Mouse (Mus musculus) CD4-positive naive resting alpha-beta T cell, adult 76 days (primary cell): ENCODE measurements around the gene Fitm2. TPM values are rescaled to one million over a fixed set of nuclear protein-coding genes. Genes with fewer than 3 reads are reported as not detected.

ENCODE experiments used
- total RNA-seq: library from RNA; stranded (reverse); gene quantifications from one replicate; pipeline ENCODE4 v1.2.4, GENCODE M21; 2023

The Fitm2 gene
- 3.5 TPM for total RNA-seq

DNA sequence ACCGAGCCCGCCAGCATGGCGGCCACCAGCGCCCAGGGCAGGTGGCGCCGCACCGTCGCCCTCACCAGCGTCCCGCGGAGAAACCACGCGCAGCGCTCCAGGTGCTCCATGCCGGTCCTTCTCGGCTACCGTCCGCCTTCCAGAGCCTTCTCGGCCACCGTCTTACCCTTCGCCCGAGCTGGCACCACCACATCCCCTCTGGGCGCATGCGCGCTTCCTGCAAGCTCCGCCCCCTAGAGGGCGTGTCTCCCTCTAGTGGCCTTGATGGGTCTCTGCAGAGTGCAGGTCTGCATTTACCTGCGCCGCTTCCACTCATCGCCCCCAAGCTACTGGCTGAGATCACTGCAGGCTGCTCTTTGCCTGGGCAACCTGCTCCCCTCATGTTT lies at the start of gene Fitm2:
Fitm2 (minus strand) TSS at position 164 of the 386 bp plus-strand sequence.

GRCm38 (mm10) chr2:163506300-163507004 lies 34.0 kb upstream of the Fitm2 start, which contains the start of gene Hnf4a:
Gene Hnf4a (plus strand): TSS chr2:163506808.

DNA sequence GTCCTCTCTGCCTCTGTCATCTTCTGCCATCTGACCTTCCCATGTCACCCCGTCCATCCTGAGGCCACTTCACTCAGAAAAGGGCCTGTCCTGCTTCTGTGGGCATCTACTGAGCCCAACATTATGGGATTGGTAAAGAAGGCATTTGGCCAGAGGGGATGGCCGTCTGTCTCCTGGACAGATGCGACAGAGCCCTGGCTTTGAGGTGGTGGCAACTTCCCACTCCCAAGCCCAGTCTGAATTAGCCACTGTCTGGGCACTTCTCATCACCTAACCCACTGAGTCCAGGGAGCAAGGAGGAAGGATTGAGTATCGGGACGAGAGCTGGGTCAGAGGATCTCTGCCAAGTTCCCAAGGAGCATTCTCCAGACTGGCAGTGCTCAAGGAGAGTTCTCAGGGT lies 19.6 kb upstream of the Fitm2 start, which contains the start of gene R3hdml:
R3hdml (plus strand) TSS at position 301 of the 400 bp plus-strand sequence.

GRCm38 (mm10) chr2:163438246-163438618 lies 34.2 kb downstream of the Fitm2 start, which contains the start of gene Gdap1l1:
Gene Gdap1l1 (plus strand): TSS chr2:163438476.

DNA sequence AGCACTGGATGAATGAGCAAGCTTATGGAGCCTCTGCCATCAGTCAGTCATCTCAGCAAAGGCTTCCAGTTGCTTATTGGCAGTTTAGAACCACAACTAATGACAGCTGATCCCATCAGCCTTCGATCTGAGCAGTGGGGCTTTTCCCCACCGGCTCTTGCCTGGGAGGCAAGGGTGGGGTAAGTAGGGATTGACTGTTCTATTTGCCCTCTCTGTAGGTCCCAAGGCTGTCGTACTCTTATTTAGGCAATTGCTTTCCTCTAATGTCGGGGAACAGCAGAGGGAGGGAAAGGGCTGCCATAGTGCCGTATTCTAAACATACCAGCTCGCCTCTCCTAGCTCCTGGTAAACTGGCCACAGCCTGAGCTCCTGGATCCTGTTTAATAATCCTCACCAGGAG lies 47.8 kb downstream of the Fitm2 start, which contains the start of gene Oser1:
Oser1 (minus strand) TSS at position 101 of the 400 bp plus-strand sequence.

Other genes with a start within 250 kb of the Fitm2 start
- gene Jph2, start 74.6 kb downstream of the Fitm2 start, total RNA-seq = not detected
- gene Oser1, start 47.9 kb downstream of the Fitm2 start, total RNA-seq = 169 TPM
- not detected for gene Gdap1l1, start 34.2 kb downstream of the Fitm2 start, total RNA-seq
- gene R3hdml, start 19.7 kb upstream of the Fitm2 start, total RNA-seq = not detected
- gene Hnf4a, start 34.2 kb upstream of the Fitm2 start, total RNA-seq = not detected
- gene Ttpal, start 129.7 kb upstream of the Fitm2 start, total RNA-seq = 70.4 TPM
- gene Serinc3, start 172.5 kb upstream of the Fitm2 start, total RNA-seq = 603 TPM
- 32.9 TPM for gene Pkig, start 185.8 kb upstream of the Fitm2 start, total RNA-seq